Mouse (Mus musculus): Measurements from ENCODE around the gene Klhl3. TPM values are rescaled to one million over a fixed set of nuclear protein-coding genes. Genes with fewer than 3 reads are reported as not detected.

The Klhl3 gene
- total and polyA plus RNA-seq, 2 experiments: 3.2 to 4.0 TPM

- DNase-seq (ENCODE audit: extremely low read depth, low read depth, low spot score): no peak
- 55% methylated on average over 12 of the region's 12 CpGs for WGBS
- Histone ChIP-seq H3K79me2 (ENCODE audit: control insufficient read depth, insufficient read depth, low read length) (no peaks in the 10 kb centered on the region), H3K27ac (replicated peaks; ENCODE audit: insufficient read depth, low read depth, low read length) (no peak overlapping the region), H3K4me1 (ENCODE audit: control insufficient read depth, insufficient read depth, low read length) (no peaks in the 10 kb centered on the region), H3K9ac (ENCODE audit: low read depth, low read length) (no peak overlapping the region), H3K36me3 (ENCODE audit: control insufficient read depth, insufficient read depth, low read length) (no peaks in the 10 kb centered on the region), H3K4me3 (ENCODE audit: insufficient read depth, low read depth, low read length) (no peak overlapping the region), H3K27me3 (ENCODE audit: control insufficient read depth, insufficient read depth, low read length) (no peaks in the 10 kb centered on the region)
- TF ChIP-seq CTCF (IDR thresholded peaks at IDR 0.05; ENCODE audit: low read depth, low read length) (no peak), POLR2A (IDR thresholded peaks at IDR 0.05; ENCODE audit: extremely low read depth, insufficient read depth, low read length) (no peak)
Observed at GRCm38 (mm10) chr13:57983330-57983729, 130.1 kb downstream of the Klhl3 start.

DNA sequence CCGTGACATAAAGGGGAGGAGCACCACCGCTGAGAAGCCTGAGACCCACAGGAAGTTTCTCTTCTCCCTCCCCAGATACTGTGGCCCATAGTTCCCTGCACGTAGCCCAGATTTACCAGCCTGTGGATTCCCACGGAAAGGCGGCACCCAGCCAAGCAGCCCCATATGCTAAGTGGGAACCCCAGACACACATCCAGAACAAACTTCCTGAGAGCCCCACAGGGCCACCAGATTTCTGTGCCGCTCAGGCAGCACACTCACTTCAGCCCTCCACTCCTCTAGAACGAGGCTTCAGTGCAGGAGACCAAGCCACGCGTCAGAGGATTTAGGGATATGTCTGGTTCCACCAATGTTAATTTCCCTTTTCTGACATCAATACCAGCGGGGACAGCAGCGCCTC is 130.5 kb downstream of the Klhl3 start:
- no peak for DNase-seq (ENCODE audit: extremely low read depth, low read depth, low spot score)
- WGBS: 70% methylated on average over 11 of the region's 11 CpGs
- TF ChIP-seq POLR2A (IDR thresholded peaks at IDR 0.05; ENCODE audit: extremely low read depth, insufficient read depth, low read length) (no peak), CTCF (IDR thresholded peaks at IDR 0.05; ENCODE audit: low read depth, low read length) (no peak)
- no peaks in the 10 kb centered on the region for H3K4me1 ChIP-seq (ENCODE audit: control insufficient read depth, insufficient read depth, low read length)
- H3K4me3 ChIP-seq (ENCODE audit: insufficient read depth, low read depth, low read length): no peak overlapping the region
- H3K79me2 ChIP-seq (ENCODE audit: control insufficient read depth, insufficient read depth, low read length): no peaks in the 10 kb centered on the region
- no peaks in the 10 kb centered on the region for H3K36me3 ChIP-seq (ENCODE audit: control insufficient read depth, insufficient read depth, low read length)
- no peaks in the 10 kb centered on the region for H3K27me3 ChIP-seq (ENCODE audit: control insufficient read depth, insufficient read depth, low read length)
- no peak overlapping the region for H3K9ac ChIP-seq (ENCODE audit: low read depth, low read length)
- H3K27ac ChIP-seq (replicated peaks; ENCODE audit: insufficient read depth, low read depth, low read length): no peak overlapping the region

- Histone ChIP-seq H3K27me3 (ENCODE audit: control insufficient read depth, insufficient read depth, low read length) (no peaks in the 10 kb centered on the region), H3K27ac (replicated peaks; ENCODE audit: insufficient read depth, low read depth, low read length) (no peak overlapping the region), H3K9ac (ENCODE audit: low read depth, low read length) (no peak overlapping the region), H3K4me1 (ENCODE audit: control insufficient read depth, insufficient read depth, low read length) (no peaks in the 10 kb centered on the region), H3K36me3 (ENCODE audit: control insufficient read depth, insufficient read depth, low read length) (no peaks in the 10 kb centered on the region), H3K4me3 (ENCODE audit: insufficient read depth, low read depth, low read length) (no peak overlapping the region), H3K79me2 (ENCODE audit: control insufficient read depth, insufficient read depth, low read length) (no peaks in the 10 kb centered on the region)
- TF ChIP-seq CTCF (IDR thresholded peaks at IDR 0.05; ENCODE audit: low read depth, low read length) (no peak), POLR2A (IDR thresholded peaks at IDR 0.05; ENCODE audit: extremely low read depth, insufficient read depth, low read length) (no peak)
- WGBS: 36% methylated on average over 9 of the region's 9 CpGs
- no peak for DNase-seq (ENCODE audit: extremely low read depth, low read depth, low spot score)
Observed at GRCm38 (mm10) chr13:57980679-57981078, 132.7 kb downstream of the Klhl3 start.

DNA sequence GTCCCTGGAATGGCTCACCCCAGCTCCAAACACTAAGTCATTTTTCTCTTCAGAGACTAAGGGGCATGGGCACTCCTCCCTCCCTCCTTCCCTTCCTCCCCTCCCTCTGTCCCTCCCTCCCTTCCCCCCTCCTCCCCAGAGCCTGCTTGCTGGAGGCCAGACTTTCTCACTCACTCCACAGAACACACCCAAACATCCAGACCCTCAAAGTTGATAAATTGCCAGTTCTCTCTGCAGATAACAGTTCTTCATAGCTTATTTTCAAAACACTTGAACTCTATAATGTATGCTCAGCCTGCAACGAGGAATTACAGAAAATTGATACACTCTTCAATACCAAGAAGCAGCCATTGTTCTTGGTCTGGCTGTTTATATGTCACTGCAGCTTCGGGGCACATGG is 133.3 kb downstream of the Klhl3 start:
- DNase-seq (ENCODE audit: extremely low read depth, low read depth, low spot score): no peak
- H3K36me3 ChIP-seq (ENCODE audit: control insufficient read depth, insufficient read depth, low read length): no peaks in the 10 kb centered on the region
- H3K79me2 ChIP-seq (ENCODE audit: control insufficient read depth, insufficient read depth, low read length): no peaks in the 10 kb centered on the region
- 43% methylated on average over 2 of the region's 2 CpGs for WGBS
- no peak overlapping the region for H3K9ac ChIP-seq (ENCODE audit: low read depth, low read length)
- TF ChIP-seq POLR2A (IDR thresholded peaks at IDR 0.05; ENCODE audit: extremely low read depth, insufficient read depth, low read length) (no peak), CTCF (IDR thresholded peaks at IDR 0.05; ENCODE audit: low read depth, low read length) (no peak)
- H3K4me3 ChIP-seq (ENCODE audit: insufficient read depth, low read depth, low read length): no peak overlapping the region
- no peaks in the 10 kb centered on the region for H3K27me3 ChIP-seq (ENCODE audit: control insufficient read depth, insufficient read depth, low read length)
- H3K4me1 ChIP-seq (ENCODE audit: control insufficient read depth, insufficient read depth, low read length): no peaks in the 10 kb centered on the region
- no peak overlapping the region for H3K27ac ChIP-seq (replicated peaks; ENCODE audit: insufficient read depth, low read depth, low read length)

DNA sequence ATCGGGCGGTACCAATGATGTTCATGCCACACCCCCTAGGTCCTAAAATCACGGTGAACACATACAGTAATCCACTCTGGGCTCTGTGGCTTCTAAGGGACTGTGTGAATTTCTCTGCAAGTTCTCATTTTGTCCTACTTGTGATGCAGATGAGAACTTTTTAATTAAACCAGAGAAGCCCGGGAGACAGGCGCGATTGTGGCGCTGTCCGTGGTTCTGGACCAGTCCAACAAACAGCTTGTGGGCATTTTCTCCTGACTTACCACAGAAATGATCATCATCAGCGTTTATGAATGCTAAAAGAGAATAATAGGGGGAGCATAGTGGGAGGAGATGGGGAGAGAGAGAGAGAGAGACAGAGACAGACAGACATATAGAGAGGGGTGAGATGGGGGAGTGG is 134.5 kb downstream of the Klhl3 start:
- TF ChIP-seq CTCF (IDR thresholded peaks at IDR 0.05; ENCODE audit: low read depth, low read length) (no peak), POLR2A (IDR thresholded peaks at IDR 0.05; ENCODE audit: extremely low read depth, insufficient read depth, low read length) (no peak)
- Histone ChIP-seq H3K4me1 (ENCODE audit: control insufficient read depth, insufficient read depth, low read length) (no peaks in the 10 kb centered on the region), H3K36me3 (ENCODE audit: control insufficient read depth, insufficient read depth, low read length) (no peaks in the 10 kb centered on the region), H3K4me3 (ENCODE audit: insufficient read depth, low read depth, low read length) (no peak overlapping the region), H3K27me3 (ENCODE audit: control insufficient read depth, insufficient read depth, low read length) (no peaks in the 10 kb centered on the region), H3K79me2 (ENCODE audit: control insufficient read depth, insufficient read depth, low read length) (no peaks in the 10 kb centered on the region), H3K9ac (ENCODE audit: low read depth, low read length) (no peak overlapping the region), H3K27ac (replicated peaks; ENCODE audit: insufficient read depth, low read depth, low read length) (no peak overlapping the region)
- 34% methylated on average over 9 of the region's 9 CpGs for WGBS
- DNase-seq (ENCODE audit: extremely low read depth, low read depth, low spot score): no peak

GRCm38 (mm10) chr13:57977721-57978120 is 135.7 kb downstream of the Klhl3 start:
- H3K36me3 ChIP-seq (ENCODE audit: control insufficient read depth, insufficient read depth, low read length): no peaks in the 10 kb centered on the region
- H3K4me1 ChIP-seq (ENCODE audit: control insufficient read depth, insufficient read depth, low read length): no peaks in the 10 kb centered on the region
- DNase-seq (ENCODE audit: extremely low read depth, low read depth, low spot score): no peak
- WGBS: 86% methylated on average over 6 of the region's 6 CpGs
- no peaks in the 10 kb centered on the region for H3K79me2 ChIP-seq (ENCODE audit: control insufficient read depth, insufficient read depth, low read length)
- H3K27ac ChIP-seq (replicated peaks; ENCODE audit: insufficient read depth, low read depth, low read length): no peak overlapping the region
- H3K4me3 ChIP-seq (ENCODE audit: insufficient read depth, low read depth, low read length): no peak overlapping the region
- no peaks in the 10 kb centered on the region for H3K27me3 ChIP-seq (ENCODE audit: control insufficient read depth, insufficient read depth, low read length)
- H3K9ac ChIP-seq (ENCODE audit: low read depth, low read length): no peak overlapping the region
- TF ChIP-seq CTCF (IDR thresholded peaks at IDR 0.05; ENCODE audit: low read depth, low read length): no peak
- no peak for TF ChIP-seq POLR2A (IDR thresholded peaks at IDR 0.05; ENCODE audit: extremely low read depth, insufficient read depth, low read length)
